In the genomic region with DNA sequence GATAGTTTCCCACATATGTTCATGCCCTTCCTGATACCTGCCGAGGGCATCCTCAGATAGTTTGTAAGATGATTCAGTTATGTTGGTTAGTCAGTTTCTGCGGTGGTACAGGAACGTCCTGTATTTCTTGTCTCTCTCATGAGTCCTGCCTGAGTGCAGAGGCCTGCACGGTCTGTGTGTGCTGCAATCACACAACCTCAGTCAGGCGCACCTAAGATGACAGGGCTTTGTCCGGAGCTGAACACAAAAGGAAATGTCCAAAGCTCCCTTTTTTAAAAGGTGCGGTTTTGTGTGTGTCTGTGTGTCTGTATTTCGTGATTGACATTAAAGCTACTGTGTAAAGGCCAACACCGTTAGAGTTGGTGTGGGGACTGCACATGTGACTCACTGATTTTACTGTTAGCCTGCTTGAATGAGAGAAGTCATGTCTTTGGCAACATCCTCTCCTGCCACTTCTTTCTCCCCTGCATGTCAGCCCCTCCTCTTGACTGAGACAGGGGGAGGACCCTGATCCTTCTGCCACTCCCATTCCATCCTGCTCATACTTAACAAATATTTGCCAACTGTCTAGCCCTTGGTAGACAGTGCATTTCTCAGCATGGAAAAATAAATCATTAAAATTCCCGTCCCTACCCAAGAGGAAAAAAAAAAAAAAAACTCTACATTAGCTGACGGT, we compare ENCODE assay signal across 29 mouse cellular contexts. TPM values are rescaled to one million over a fixed set of nuclear protein-coding genes. Genes with fewer than 3 reads are reported as not detected.
DNase-seq lines count a peak whose midpoint lies in the region; ATAC-seq and TF ChIP-seq lines count a peak whose summit lies in the region.
"Had no signal": no experiment of that assay in that cellular context is flagged by ENCODE, and none has a peak within 500 bp of the region (broad histone marks: within the 10 kb centered on the region; RNA-seq: fewer than 3 reads in every experiment).

No protein-coding gene starts in this region.

- H3K27me3 ChIP-seq in liver, embryonic 16.5 days (ENCODE audit: control insufficient read depth, insufficient read depth, low read depth, low read length) = no peaks in the 10 kb centered on the region
- H3K27me3 ChIP-seq: embryonic facial prominence, embryonic 15.5 days; heart, embryonic 13.5 days; hindbrain, embryonic 12.5 days; hindbrain, embryonic 15.5 days had no signal

- no peak for TF ChIP-seq CTCF in layer of hippocampus, adult 2 months (conservative IDR thresholded peaks at IDR 0.05)

- 0 out of 2 replicates have a peak, but pooled peaks have one; percentile 21 for ATAC-seq in liver, embryonic 16.5 days (ENCODE audit: low read depth)
- ATAC-seq in granulocyte monocyte progenitor cell, adult 5-6 weeks (replicated peaks; ENCODE audit: poor library complexity, severe bottlenecking) = peak; percentile 88
- peak; percentile 87 for ATAC-seq in neutrophil, adult 5-6 weeks (ENCODE audit: extremely low read depth, insufficient number of reproducible peaks, low FRiP score, poor library complexity, severe bottlenecking)
- ATAC-seq: CD4-positive, CD25-positive, alpha-beta regulatory T cell, adult 4 months; forebrain, embryonic 14.5 days; forebrain, postnatal 0 days had no signal

- intact Hi-C loops in heart, postnatal 36 days (cut with DNase I) = no loop called here

- peak; percentile 71 for DNase-seq in heart, adult 11 months
- no peak for DNase-seq in heart, postnatal 36 days
- no peak for DNase-seq in liver
- DNase-seq in layer of hippocampus, adult 2 months (ENCODE audit: low spot score in 2 of 2) = no peak
- DNase-seq: adrenal gland, adult 2 months; adrenal gland, postnatal 14 days; cerebellum, adult 11-12 months; cerebellum, adult 8-10 months; cerebellum, postnatal 10 days; cerebellum, postnatal 36 days; embryo, embryonic 11 days; forebrain, postnatal 0 days; gastrocnemius, adult 2 months; gastrocnemius, postnatal 14 days; heart, adult 2 months; heart, postnatal 14 days had no signal

- no peak overlapping the region for H3K27ac ChIP-seq in liver, embryonic 16.5 days (ENCODE audit: low read length)
- no peak overlapping the region for H3K27ac ChIP-seq in layer of hippocampus, adult 2 months
- H3K27ac ChIP-seq: embryonic facial prominence, embryonic 15.5 days; gastrocnemius, adult 2 months; heart, adult 2 months; heart, embryonic 10.5 days; heart, embryonic 13.5 days; hindbrain, embryonic 12.5 days; hindbrain, embryonic 15.5 days had no signal

- H3K4me3 ChIP-seq in liver, embryonic 16.5 days (ENCODE audit: low read depth, low read length) = no peak overlapping the region
- no peak overlapping the region for H3K4me3 ChIP-seq in layer of hippocampus, adult 2 months
- H3K4me3 ChIP-seq: embryonic facial prominence, embryonic 15.5 days; gastrocnemius, adult 2 months; heart, adult 2 months; heart, embryonic 10.5 days; heart, embryonic 13.5 days; hindbrain, embryonic 12.5 days; hindbrain, embryonic 15.5 days had no signal

- 65% methylated on average over 11 of the region's 11 CpGs for WGBS in liver, embryonic 16.5 days (ENCODE audit: insufficient replicate concordance)

- no peaks in the 10 kb centered on the region for H3K9me3 ChIP-seq in liver, embryonic 16.5 days (replicated peaks; ENCODE audit: control insufficient read depth, low read length)
- H3K9me3 ChIP-seq: embryonic facial prominence, embryonic 15.5 days; heart, embryonic 10.5 days; heart, embryonic 13.5 days; hindbrain, embryonic 12.5 days; hindbrain, embryonic 15.5 days had no signal

- no peaks in the 10 kb centered on the region for H3K36me3 ChIP-seq in liver, embryonic 16.5 days (ENCODE audit: control insufficient read depth, insufficient read depth)
- H3K36me3 ChIP-seq: embryonic facial prominence, embryonic 15.5 days; heart, embryonic 10.5 days; heart, embryonic 13.5 days; hindbrain, embryonic 12.5 days; hindbrain, embryonic 15.5 days had no signal

- H3K9ac ChIP-seq in liver, embryonic 16.5 days (ENCODE audit: low read depth, low read length) = no peak overlapping the region
- H3K9ac ChIP-seq: embryonic facial prominence, embryonic 15.5 days; forebrain, postnatal 0 days; heart, embryonic 13.5 days; hindbrain, embryonic 12.5 days; hindbrain, embryonic 15.5 days had no signal

- no peaks in the 10 kb centered on the region for H3K4me1 ChIP-seq in liver, embryonic 16.5 days (ENCODE audit: control insufficient read depth, low read depth, low read length)
- H3K4me1 ChIP-seq: embryonic facial prominence, embryonic 15.5 days; heart, embryonic 13.5 days; hindbrain, embryonic 12.5 days; hindbrain, embryonic 15.5 days had no signal

- no peak overlapping the region for H3K4me2 ChIP-seq in liver, embryonic 16.5 days (ENCODE audit: low read depth, low read length)
- H3K4me2 ChIP-seq: embryonic facial prominence, embryonic 15.5 days; heart, embryonic 13.5 days; hindbrain, embryonic 12.5 days; hindbrain, embryonic 15.5 days had no signal

RNA-seq across cellular contexts. Expression of a gene that starts 14.4 kb away (rescaled TPM):
- total RNA-seq in heart, postnatal 36 days (2021) = 10 to 100 TPM; 21.6 to 29.6 TPM
- polyA plus RNA-seq in liver, embryonic 16.5 days (2015; fragmentation: Nextera tagmentation; extraction: Ambion mirVana) = 8.9 and 9.4 TPM in 2 replicates
- not detected in 2 replicates for total RNA-seq in granulocyte monocyte progenitor cell, adult 5-6 weeks (2014; fragmentation: Nextera tagmentation)
- not detected in 2 replicates for total RNA-seq in granulocyte monocyte progenitor cell, adult 5-6 weeks (2017)
- 119 and 123 TPM in 2 replicates for total RNA-seq in neutrophil, adult 5-6 weeks (2017)
- under 1 TPM; 0.15 to 0.17 TPM for total RNA-seq in layer of hippocampus, adult 2 months (2021)
- total RNA-seq: hematopoietic stem cell, adult 5-6 weeks; MEL had no signal
- polyA plus RNA-seq: C2C12; CD4-positive, CD25-positive, alpha-beta regulatory T cell, adult 4 months; forebrain, embryonic 14.5 days had no signal

Comparison
In these comparisons a context has a peak if more than half of its experiments do, and no peak if none do; other contexts are left out.
1. ATAC-seq: peak in every context shown above with its lines; median percentile 88 in granulocyte monocyte progenitor cell, adult 5-6 weeks; 87 in neutrophil, adult 5-6 weeks; 21 in liver, embryonic 16.5 days.
2. RNA of a gene that starts 14.4 kb away (total RNA-seq): 119 to 123 TPM in neutrophil, adult 5-6 weeks and 21.6 to 29.6 TPM in heart, postnatal 36 days; 0.15 to 0.17 TPM in layer of hippocampus, adult 2 months and not detected in granulocyte monocyte progenitor cell, adult 5-6 weeks; every median in the first group is over 10 times any median in the second.